Mouse (Mus musculus) ES-Bruce4 (cell line): Measurements from ENCODE around the gene Ccdc8.

Source experiments
- EP300 ChIP-seq: IDR thresholded peaks from 2 replicates; pipeline ENCODE4 v1.6.1; 2011; ENCODE audit warnings: low read depth, low read length; ENCODE audit not compliant: insufficient read depth
- POLR2A ChIP-seq: IDR thresholded peaks from one replicate; pipeline ENCODE4 v1.8.1; 2011; ENCODE audit warnings: low read length; ENCODE audit not compliant: insufficient read depth

DNA sequence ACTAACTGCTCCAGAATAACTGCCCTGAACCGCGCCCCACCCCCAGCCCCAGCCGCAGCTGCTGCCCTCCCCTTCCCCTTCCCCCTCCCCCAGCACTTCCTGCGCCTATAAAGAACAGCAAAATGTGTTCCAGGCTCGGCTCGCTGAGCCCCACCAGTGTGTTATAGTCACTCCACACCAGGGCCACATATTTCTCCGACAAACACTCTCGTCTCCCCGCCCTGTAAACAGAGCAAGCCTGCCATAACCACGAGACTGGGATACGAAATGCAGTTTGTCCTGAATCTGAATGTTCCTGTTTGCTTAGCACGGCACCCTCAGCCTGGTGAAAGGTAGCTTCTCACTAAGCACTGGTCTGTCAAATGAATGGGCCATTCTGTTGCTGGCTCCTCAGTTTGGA lies 12.2 kb upstream of the Ccdc8 start:
- TF ChIP-seq POLR2A (no peak), EP300 (no peak)
